Mouse (Mus musculus) liver, adult 10 weeks (tissue): ENCODE data around the gene Ttk. TPM values are rescaled to one million over a fixed set of nuclear protein-coding genes. Genes with fewer than 3 reads are reported as not detected.

Experiments used
- polyA plus RNA-seq: library from polyadenylated mRNA; stranded (reverse); fragments of 350-450 nt; fragmentation: Illumina TruSeq; extraction: RNeasy Lipid Tissue Mini Kit (QIAGEN cat#74804); gene quantifications from one replicate; pipeline ENCODE4 v1.2.3, GENCODE M21; 2014; ENCODE audit warnings: low read depth, low replicate concordance

The Ttk gene
- not detected for polyA plus RNA-seq

GRCm38 (mm10) chr9:83833811-83834747 is at the start of gene Ttk:
TSS of gene Ttk (plus strand) at chr9:83834689.

GRCm38 (mm10) chr9:83805977-83806815 is 28.3 kb upstream of the Ttk start, which contains the start of gene Elovl4:
TSS of gene Elovl4 (minus strand) at chr9:83806277.

Other genes with a start within 250 kb of the Ttk start
- gene Elovl4, start 28.4 kb upstream of the Ttk start, polyA plus RNA-seq = not detected
- 246 TPM for gene Bckdhb, start 90.5 kb downstream of the Ttk start, polyA plus RNA-seq